ENCODE assay signal across 43 mouse cellular contexts in the genomic region with DNA sequence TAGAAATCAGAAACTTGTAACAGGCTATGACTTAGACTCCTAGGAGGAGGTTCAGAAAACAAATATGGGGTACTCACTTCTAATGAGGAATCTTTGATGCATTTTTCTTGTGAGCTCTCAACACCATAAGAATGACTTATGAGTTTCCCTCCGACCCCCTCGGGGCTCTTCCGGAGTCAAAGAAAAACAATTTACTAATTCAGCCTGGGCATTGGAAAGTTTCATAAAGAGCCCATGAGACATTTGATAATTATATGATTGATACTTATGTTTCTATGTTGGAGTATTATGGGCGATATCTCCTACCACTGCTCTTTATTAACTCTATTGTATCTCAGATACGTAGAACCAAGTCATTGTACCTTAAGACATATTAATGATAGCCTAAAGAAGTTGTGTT. TPM values are rescaled to one million over a fixed set of nuclear protein-coding genes. Genes with fewer than 3 reads are reported as not detected.
"Had no signal": no experiment of that assay in that cellular context is flagged by ENCODE, and none has a peak within 500 bp of the region (broad histone marks: within the 10 kb centered on the region; RNA-seq: fewer than 3 reads in every experiment).

TSS of gene Olfr1055 (minus strand) at position 101 of the 400 bp plus-strand sequence.

- H3K36me3 ChIP-seq: heart, embryonic 10.5 days; heart, embryonic 12.5 days; heart, embryonic 13.5 days; heart, embryonic 15.5 days; hindbrain, embryonic 12.5 days; hindbrain, embryonic 13.5 days; hindbrain, embryonic 15.5 days; intestine, embryonic 15.5 days; kidney, embryonic 15.5 days had no signal

- DNase-seq: heart, postnatal 10 days; heart, postnatal 14 days; heart, postnatal 36 days; heart, postnatal 4 days; kidney, adult 11 months; kidney, adult 18-20 months; kidney, adult 2 months; kidney, adult 8-10 months; kidney, adult 9 months; kidney, postnatal 10 days; kidney, postnatal 14 days; kidney, postnatal 25 days; kidney, postnatal 36 days; kidney, postnatal 4 days; layer of hippocampus, adult 9-11 months; layer of hippocampus, postnatal 36 days had no signal

- H3K27ac ChIP-seq: heart, embryonic 10.5 days; heart, embryonic 13.5 days; heart, embryonic 15.5 days; hindbrain, embryonic 12.5 days; hindbrain, embryonic 13.5 days; hindbrain, embryonic 14.5 days; hindbrain, embryonic 15.5 days; hindbrain, postnatal 0 days; intestine, embryonic 15.5 days; kidney, embryonic 15.5 days; kidney, postnatal 0 days; layer of hippocampus, adult 2 months; left cerebral cortex, adult 2 months had no signal

- H3K4me1 ChIP-seq: heart, embryonic 10.5 days; heart, embryonic 12.5 days; heart, embryonic 13.5 days; heart, embryonic 15.5 days; hindbrain, embryonic 12.5 days; hindbrain, embryonic 13.5 days; hindbrain, embryonic 15.5 days; intestine, embryonic 15.5 days; kidney, embryonic 15.5 days had no signal

- H3K9me3 ChIP-seq: heart, embryonic 10.5 days; heart, embryonic 12.5 days; heart, embryonic 13.5 days; heart, embryonic 15.5 days; hindbrain, embryonic 12.5 days; hindbrain, embryonic 13.5 days; hindbrain, embryonic 15.5 days; intestine, embryonic 15.5 days; kidney, embryonic 15.5 days had no signal

- H3K4me3 ChIP-seq: heart, embryonic 10.5 days; heart, embryonic 12.5 days; heart, embryonic 13.5 days; heart, embryonic 15.5 days; hindbrain, embryonic 12.5 days; hindbrain, embryonic 13.5 days; hindbrain, embryonic 15.5 days; intestine, embryonic 15.5 days; kidney, embryonic 15.5 days; layer of hippocampus, adult 2 months; left cerebral cortex, adult 2 months had no signal

- H3K27me3 ChIP-seq: heart, embryonic 12.5 days; heart, embryonic 13.5 days; heart, embryonic 15.5 days; hindbrain, embryonic 12.5 days; hindbrain, embryonic 13.5 days; hindbrain, embryonic 15.5 days; intestine, embryonic 15.5 days; kidney, embryonic 15.5 days had no signal

RNA-seq across cellular contexts. Expression of gene Olfr1055, which starts in this region (rescaled TPM):
- polyA plus RNA-seq: heart, embryonic 10.5 days; heart, embryonic 11.5 days; heart, embryonic 12.5 days; heart, embryonic 13.5 days; heart, embryonic 14.5 days; heart, embryonic 15.5 days; heart, embryonic 16.5 days; heart, postnatal 0 days; hindbrain, embryonic 11.5 days; hindbrain, embryonic 12.5 days; hindbrain, embryonic 13.5 days; hindbrain, embryonic 14.5 days; hindbrain, embryonic 15.5 days; hindbrain, embryonic 16.5 days; hindbrain, postnatal 0 days; inflammation-experienced regulatory T-cells, adult 6 months; intestine, embryonic 14.5 days; intestine, embryonic 15.5 days; intestine, embryonic 16.5 days; intestine, postnatal 0 days; kidney, adult 2 months; kidney, embryonic 14.5 days; kidney, embryonic 15.5 days; kidney, embryonic 16.5 days; kidney, postnatal 0 days; large intestine, adult 2 months had no signal
